Comparison of ENCODE assay signal across 8 mouse cellular contexts in the genomic region with DNA sequence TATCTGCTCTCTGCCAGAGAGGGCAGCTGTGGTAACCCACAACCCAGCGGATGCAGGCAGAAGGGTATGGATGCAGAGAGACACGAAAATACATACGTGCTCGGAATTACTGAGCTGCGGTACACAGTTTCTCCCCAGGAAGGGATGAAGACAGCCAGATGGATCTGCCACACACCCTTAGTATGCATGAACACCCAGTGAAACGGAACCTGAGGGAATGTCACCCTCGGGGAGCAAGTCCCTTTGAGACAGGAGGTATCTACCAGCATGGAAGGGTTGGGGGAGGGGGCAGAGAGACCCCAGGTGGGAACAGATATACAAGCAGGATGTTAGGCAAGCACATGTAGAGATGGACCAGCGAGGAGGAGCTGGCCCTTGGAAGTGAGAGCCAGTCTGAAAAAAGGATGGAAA. TPM values are rescaled to one million over a fixed set of nuclear protein-coding genes. Genes with fewer than 3 reads are reported as not detected.
DNase-seq lines count a peak whose midpoint lies in the region; ATAC-seq and TF ChIP-seq lines count a peak whose summit lies in the region.

No protein-coding gene starts in this region.

- peak overlapping the region; percentile 74 for H3K4me2 ChIP-seq in hindbrain, postnatal 0 days (ENCODE audit: low read depth, low read length)

- 11% methylated on average over 8 of the region's 8 CpGs for WGBS in hindbrain, postnatal 0 days

- peak overlapping the region; percentile 89 for H3K27ac ChIP-seq in hindbrain, postnatal 0 days

- H3K4me1 ChIP-seq in hindbrain, postnatal 0 days (ENCODE audit: insufficient read depth, low read length): peaks cover 14% of the 10 kb centered on the region

- intact Hi-C loops in left cerebral cortex, postnatal 36 days (cut with DNase I): loop anchor here (5.0 kb wide), 1 partner anchor 47 kb away; the partner anchor contains the start of gene Pex5

- H3K27me3 ChIP-seq in hindbrain, postnatal 0 days (ENCODE audit: insufficient read depth, low read length): no peaks in the 10 kb centered on the region

- peak; percentile 46 for ATAC-seq in hindbrain, postnatal 0 days

- DNase-seq in left cerebral cortex, adult 8-10 months (ENCODE audit: low spot score in 2 of 2): peak; percentile 18 to 51
- no peak for DNase-seq in left cerebral cortex, postnatal 36 days (ENCODE audit: low spot score in 2 of 2)
- DNase-seq in cerebellum, postnatal 25 days: peak; percentile 52 to 54
- DNase-seq in hindbrain, postnatal 0 days (ENCODE audit: low spot score): peak; percentile 64
- peak; percentile 24 for DNase-seq in neural tube, embryonic 10.5 days (ENCODE audit: extremely low spot score, low spot score)
- DNase-seq in urinary bladder, adult 18-20 months (ENCODE audit: low spot score in 2 of 2): no peak
- DNase-seq in adrenal gland, postnatal 4 days (ENCODE audit: low spot score in 2 of 2): no peak
- no peak for DNase-seq in spleen, postnatal 36 days (ENCODE audit: low spot score in 2 of 2)

- H3K9me3 ChIP-seq in hindbrain, postnatal 0 days (ENCODE audit: low read length): no peaks in the 10 kb centered on the region

- peak overlapping the region; percentile 81 for H3K9ac ChIP-seq in hindbrain, postnatal 0 days (replicated peaks; ENCODE audit: low read length)

- no peaks in the 10 kb centered on the region for H3K36me3 ChIP-seq in hindbrain, postnatal 0 days (ENCODE audit: insufficient read depth, low read length)

- peak overlapping the region; percentile 59 for H3K4me3 ChIP-seq in hindbrain, postnatal 0 days (ENCODE audit: low read length)

- no peak for TF ChIP-seq CTCF in hindbrain, postnatal 0 days (IDR thresholded peaks at IDR 0.05; ENCODE audit: low read depth)

RNA-seq across cellular contexts. Expression of gene Clstn3, which starts 0.7 kb away (rescaled TPM):
- 100 to 1,000 TPM; 331 to 359 (median 336) TPM for total RNA-seq in left cerebral cortex, adult 8-10 months (2022)
- 100 to 1,000 TPM; 362 to 401 TPM for total RNA-seq in left cerebral cortex, postnatal 36 days (2021)
- total RNA-seq in hindbrain, postnatal 0 days (2014; rRNA removed): 338 and 342 TPM in 2 replicates
- polyA plus RNA-seq in hindbrain, postnatal 0 days (2015; fragmentation: Nextera tagmentation; extraction: Ambion mirVana): 171 and 184 TPM in 2 replicates
- 10 to 100 TPM; 33.9 to 35.3 TPM for total RNA-seq in adrenal gland, postnatal 4 days (2021)

RNA-seq across cellular contexts. Expression of gene C1rl, which starts 29.0 kb away (rescaled TPM):
- under 1 TPM; 0.19 to 0.49 (median 0.45) TPM for total RNA-seq in left cerebral cortex, adult 8-10 months (2022)
- total RNA-seq in left cerebral cortex, postnatal 36 days (2021): under 1 TPM; 0.25 to 0.34 TPM
- total RNA-seq in hindbrain, postnatal 0 days (2014; rRNA removed): 0.31 and 0.68 TPM in 2 replicates
- polyA plus RNA-seq in hindbrain, postnatal 0 days (2015; fragmentation: Nextera tagmentation; extraction: Ambion mirVana): 0.39 and 0.41 TPM in 2 replicates
- total RNA-seq in adrenal gland, postnatal 4 days (2021): 10 to 100 TPM; 13.2 to 19.9 TPM

RNA-seq across cellular contexts. Expression of gene C1ra, which starts 48.3 kb away (rescaled TPM):
- 1 to 10 TPM; 1.7 to 2.2 (median 1.9) TPM for total RNA-seq in left cerebral cortex, adult 8-10 months (2022)
- total RNA-seq in left cerebral cortex, postnatal 36 days (2021): 1 to 10 TPM; 1.3 to 1.4 TPM
- 0.42 and 1.0 TPM in 2 replicates for total RNA-seq in hindbrain, postnatal 0 days (2014; rRNA removed)
- polyA plus RNA-seq in hindbrain, postnatal 0 days (2015; fragmentation: Nextera tagmentation; extraction: Ambion mirVana): 0.73 and 0.83 TPM in 2 replicates
- 10 to 100 TPM; 36.8 to 48.1 TPM for total RNA-seq in adrenal gland, postnatal 4 days (2021)

RNA-seq across cellular contexts. Expression of gene Pex5, which starts 49.0 kb away (rescaled TPM):
- total RNA-seq in left cerebral cortex, adult 8-10 months (2022): 10 to 100 TPM; 53.0 to 56.3 (median 53.8) TPM
- 10 to 100 TPM; 60.9 to 67.5 TPM for total RNA-seq in left cerebral cortex, postnatal 36 days (2021)
- 74.4 and 80.8 TPM in 2 replicates for total RNA-seq in hindbrain, postnatal 0 days (2014; rRNA removed)
- polyA plus RNA-seq in hindbrain, postnatal 0 days (2015; fragmentation: Nextera tagmentation; extraction: Ambion mirVana): 46.6 and 49.0 TPM in 2 replicates
- total RNA-seq in adrenal gland, postnatal 4 days (2021): 10 to 100 TPM; 82.1 to 88.3 TPM

Comparison
In these comparisons a context has a peak if more than half of its experiments do, and no peak if none do; other contexts are left out.
1. DNase-seq: peak in left cerebral cortex, adult 8-10 months (2 of 2), cerebellum, postnatal 25 days (2 of 2), hindbrain, postnatal 0 days (single experiment) and neural tube, embryonic 10.5 days (single experiment); none in left cerebral cortex, postnatal 36 days (0 of 2), urinary bladder, adult 18-20 months (0 of 2), adrenal gland, postnatal 4 days (0 of 2) and spleen, postnatal 36 days (0 of 2).
2. RNA of gene C1ra, which starts 48.3 kb away (total RNA-seq): 36.8 to 48.1 TPM in adrenal gland, postnatal 4 days; 1.7 to 2.2 TPM in left cerebral cortex, adult 8-10 months, 1.3 to 1.4 TPM in left cerebral cortex, postnatal 36 days and 0.42 to 1.0 TPM in hindbrain, postnatal 0 days; every median in the first group is over 10 times any median in the second.